Mouse (Mus musculus) intestine, embryonic 14.5 days (tissue): ENCODE measurements around the gene Gm6583. TPM values are rescaled to one million over a fixed set of nuclear protein-coding genes. Genes with fewer than 3 reads are reported as not detected.

Source experiments
- ATAC-seq: fragments of 200-750 bp; cut with Nextera tagmentation; replicated peaks from 2 replicates; pipeline ENCODE4 v1.8.0; 2017; ENCODE audit warnings: low read depth, moderate number of reproducible peaks, moderate TSS enrichment, moderate library complexity; ENCODE audit not compliant: low FRiP score, low TSS enrichment
- DNase-seq: peaks from one replicate; pipeline ENCODE4 v3.0.0-alpha.2; 2018; ENCODE audit warnings: low spot score
- H3K27ac ChIP-seq: fragments of 300-500 bp; sonication (generic); 2 replicates; pipeline ENCODE4 v1.5.1; 2014; ENCODE audit warnings: low read depth, mild to moderate bottlenecking, control low read depth
- H3K27me3 ChIP-seq: fragments of 300-500 bp; sonication (generic); replicated peaks from 2 replicates; pipeline ENCODE4 v1.6.1; 2014; ENCODE audit warnings: low read length, control low read depth; ENCODE audit not compliant: control insufficient read depth, insufficient read depth
- H3K36me3 ChIP-seq: fragments of 300-500 bp; sonication (generic); 2 replicates; pipeline ENCODE4 v1.6.1; 2014; ENCODE audit warnings: low read length, control low read depth; ENCODE audit not compliant: control insufficient read depth, insufficient read depth
- H3K4me1 ChIP-seq: fragments of 300-500 bp; sonication (generic); replicated peaks from 2 replicates; pipeline ENCODE4 v1.6.1; 2014; ENCODE audit warnings: low read length, control low read depth, mixed read lengths; ENCODE audit not compliant: control insufficient read depth, insufficient read depth
- H3K4me2 ChIP-seq: fragments of 300-500 bp; sonication (generic); 2 replicates; pipeline ENCODE4 v1.6.1; 2014; ENCODE audit warnings: low read length
- H3K4me3 ChIP-seq: fragments of 300-500 bp; sonication (generic); 2 replicates; pipeline ENCODE4 v1.5.1; 2014; ENCODE audit warnings: low read depth, low read length, control low read depth, mixed read lengths
- H3K9ac ChIP-seq: fragments of 300-500 bp; sonication (generic); 2 replicates; pipeline ENCODE4 v1.6.1; 2014; ENCODE audit warnings: mild to moderate bottlenecking, low read length
- H3K9me3 ChIP-seq: fragments of 300-500 bp; sonication (generic); 2 replicates; pipeline ENCODE4 v1.6.1; 2016; ENCODE audit warnings: low read length, control low read depth; ENCODE audit not compliant: control insufficient read depth
- WGBS: fragments of 180-500 bp; shearing (Covaris S2); extraction: QIAGEN DNeasy Blood & Tissue Kit; methylation state at CpG from one replicate; pipeline ENCODE4 v1.1.7; 2014; 5-methylcytosine and 5-hydroxymethylcytosine counted together
- polyA plus RNA-seq: library from polyadenylated mRNA; unstranded; fragments of >200 nt; fragmentation: Nextera tagmentation; extraction: Ambion mirVana; gene quantifications from 2 replicates; pipeline ENCODE4 v1.2.1, GENCODE M21; 2014

Gene Gm6583
- polyA plus RNA-seq, 1 experiment from 2014 or later: 0.11 TPM

GRCm38 (mm10) chr5:112313222-112313885 lies 42.5 kb downstream of the Gm6583 start:
- H3K9me3 ChIP-seq: no peaks in the 10 kb centered on the region
- DNase-seq (no peak), ATAC-seq (no peak; the same call in 1 of the 2 replicates)
- no peak overlapping the region for H3K4me2 ChIP-seq
- H3K36me3 ChIP-seq: peaks cover 62% of the 10 kb centered on the region
- H3K9ac ChIP-seq: no peak overlapping the region
- no peaks in the 10 kb centered on the region for H3K27me3 ChIP-seq
- no peak overlapping the region for H3K4me3 ChIP-seq
- H3K27ac ChIP-seq: no peak overlapping the region
- H3K4me1 ChIP-seq: no peaks in the 10 kb centered on the region
- WGBS: 84% methylated on average over 11 of the region's 11 CpGs

- Histone ChIP-seq H3K9me3 (no peaks in the 10 kb centered on the region), H3K9ac (no peak overlapping the region), H3K4me3 (no peak overlapping the region), H3K4me2 (no peak overlapping the region), H3K27ac (no peak overlapping the region), H3K36me3 (peaks cover 26% of the 10 kb centered on the region), H3K4me1 (no peaks in the 10 kb centered on the region), H3K27me3 (no peaks in the 10 kb centered on the region)
- ATAC-seq (no peak), DNase-seq (no peak)
- 85% methylated on average over 5 of the region's 5 CpGs for WGBS
Observed at GRCm38 (mm10) chr5:112305842-112306241, 50.0 kb downstream of the Gm6583 start.

Other genes with a start within 250 kb of the Gm6583 start
- 2.4 and 3.0 TPM in 2 replicates for gene Cryba4, start 103.5 kb downstream of the Gm6583 start, polyA plus RNA-seq
- gene Crybb1, start 100.2 kb downstream of the Gm6583 start, polyA plus RNA-seq: 1.8 and 3.3 TPM in 2 replicates
- 40.8 and 41.1 TPM in 2 replicates for gene Tpst2, start 79.3 kb downstream of the Gm6583 start, polyA plus RNA-seq
- gene Tfip11, start 29.7 kb downstream of the Gm6583 start, polyA plus RNA-seq: 24.5 and 24.6 TPM in 2 replicates
- gene Srrd, start 13.0 kb downstream of the Gm6583 start, polyA plus RNA-seq: 38.2 and 49.7 TPM in 2 replicates
- gene Hps4, start 12.9 kb downstream of the Gm6583 start, polyA plus RNA-seq: 41.9 and 42.9 TPM in 2 replicates
- 5.8 and 9.3 TPM in 2 replicates for gene Asphd2, start 38.8 kb upstream of the Gm6583 start, polyA plus RNA-seq
- not detected in 2 replicates for gene Gm6588, start 93.4 kb upstream of the Gm6583 start, polyA plus RNA-seq
- 2.4 and 2.7 TPM in 2 replicates for gene Sez6l, start 221.2 kb upstream of the Gm6583 start, polyA plus RNA-seq